Mouse (Mus musculus) adrenal gland, postnatal 36 days (tissue): ENCODE results near the gene Rpl10a. TPM values are rescaled to one million over a fixed set of nuclear protein-coding genes. Genes with fewer than 3 reads are reported as not detected.
"Not testable (repeated sequence)": the region's sequence is repeated elsewhere in the genome, so short reads cannot be mapped to it uniquely, and the experiment has no call there.

Experiments used
- DNase-seq, 2 experiments: peaks; one replicate each; pipeline ENCODE4 v3.0.0; 2021; ENCODE audit warnings: mixed read lengths in 1 of 2
- total RNA-seq, 2 experiments: library from RNA; stranded (reverse); gene quantifications; 2 replicates each; pipeline ENCODE4 v1.2.3; 2021

The Rpl10a gene
- total RNA-seq, 2 experiments from 2014 or later, result 847 to 904 TPM

GRCm38 (mm10) chr17:28308297-28309195, 19.7 kb upstream of the Rpl10a start:
- DNase-seq, result peak; percentile 90

- DNase-seq, result no peak
Measured at GRCm38 (mm10) chr17:28310831-28311230, 17.4 kb upstream of the Rpl10a start.

GRCm38 (mm10) chr17:28311366-28312132, 16.7 kb upstream of the Rpl10a start:
- no peak for DNase-seq

- DNase-seq, result no peak
Measured at GRCm38 (mm10) chr17:28312232-28313211, 15.7 kb upstream of the Rpl10a start.

- peak; percentile 96 to 98 for DNase-seq
Measured at GRCm38 (mm10) chr17:28313212-28313879, 14.9 kb upstream of the Rpl10a start, which contains the start of gene Fance. Gene Fance (plus strand): TSS chr17:28313519.

- no peak for DNase-seq
Measured at GRCm38 (mm10) chr17:28313880-28314225, 14.4 kb upstream of the Rpl10a start.

- DNase-seq, result no peak
Measured at GRCm38 (mm10) chr17:28315611-28316160, 12.6 kb upstream of the Rpl10a start.

- DNase-seq, result no peak
Measured at GRCm38 (mm10) chr17:28316476-28316875, 11.8 kb upstream of the Rpl10a start.

- DNase-seq, result no peak
Measured at GRCm38 (mm10) chr17:28317091-28317490, 11.2 kb upstream of the Rpl10a start.

GRCm38 (mm10) chr17:28317725-28318124, 10.5 kb upstream of the Rpl10a start:
- DNase-seq, result no peak

- no peak for DNase-seq
Measured at GRCm38 (mm10) chr17:28321700-28322099, 6.6 kb upstream of the Rpl10a start.

GRCm38 (mm10) chr17:28323786-28324185, 4.5 kb upstream of the Rpl10a start:
- peak; percentile 46 to 58 for DNase-seq

GRCm38 (mm10) chr17:28324416-28324815, 3.9 kb upstream of the Rpl10a start:
- not testable (repeated sequence) for DNase-seq

GRCm38 (mm10) chr17:28325751-28326150, 2.5 kb upstream of the Rpl10a start:
- no peak for DNase-seq

GRCm38 (mm10) chr17:28326951-28327350, 1.3 kb upstream of the Rpl10a start:
- no peak for DNase-seq

GRCm38 (mm10) chr17:28327673-28328325, 472 bp upstream of the Rpl10a start:
- peak; percentile 60 to 67 for DNase-seq

GRCm38 (mm10) chr17:28328946-28329345, 675 bp downstream of the Rpl10a start:
- DNase-seq, result peak; percentile 32 to 46

GRCm38 (mm10) chr17:28329503-28330231, 1.4 kb downstream of the Rpl10a start:
- DNase-seq, result no peak

GRCm38 (mm10) chr17:28330232-28330546, 1.9 kb downstream of the Rpl10a start:
- DNase-seq, result no peak

GRCm38 (mm10) chr17:28330590-28330989, 2.3 kb downstream of the Rpl10a start:
- DNase-seq, result not testable (repeated sequence)
